Mouse (Mus musculus) stomach, postnatal 0 days (tissue): Measurements from ENCODE around the gene 4922502D21Rik.

Experiments used
- CTCF ChIP-seq: IDR thresholded peaks from 2 replicates; pipeline ENCODE4 v1.5.1; 2016; ENCODE audit warnings: antibody characterized with exemption, low read depth, mild to moderate bottlenecking, moderate library complexity
- EP300 ChIP-seq: optimal IDR thresholded peaks from 2 replicates; pipeline ENCODE3; 2016; ENCODE audit warnings: antibody characterized with exemption

- TF ChIP-seq CTCF (peak; percentile 86), EP300 (no peak)
Observed at GRCm38 (mm10) chr6:129333674-129334078, 2.1 kb upstream of the 4922502D21Rik start.
